Comparison of ENCODE assay signal across 16 mouse cellular contexts in genomic region chr6:71962706-71963105, GRCm38 (mm10). TPM values are rescaled to one million over a fixed set of nuclear protein-coding genes. Genes with fewer than 3 reads are reported as not detected.
A peak's percentile ranks its signal among the peaks of the same experiment; 100 is the strongest.
DNase-seq lines count a peak whose midpoint lies in the region; ATAC-seq lines count a peak whose summit lies in the region.
"Had no signal": no experiment of that assay in that cellular context is flagged by ENCODE, and none has a peak within 500 bp of the region (broad histone marks: within the 10 kb centered on the region; RNA-seq: fewer than 3 reads in every experiment).

No protein-coding gene starts in this region.

- H3K27me3 ChIP-seq in liver, embryonic 16.5 days (ENCODE audit: control insufficient read depth, insufficient read depth, low read depth, low read length), result no peaks in the 10 kb centered on the region
- H3K27me3 ChIP-seq: heart, embryonic 15.5 days; limb, embryonic 12.5 days had no signal

- H3K9ac ChIP-seq in liver, embryonic 16.5 days (ENCODE audit: low read depth, low read length), result no peak overlapping the region
- H3K9ac ChIP-seq: heart, embryonic 15.5 days; limb, embryonic 12.5 days had no signal

- peak; percentile 99 for ATAC-seq in CD4-positive, CD25-positive, alpha-beta regulatory T cell, adult 4 months
- ATAC-seq in liver, embryonic 16.5 days (ENCODE audit: low read depth), result 0 out of 2 replicates have a peak, but pooled peaks have one; percentile 16
- ATAC-seq: hindbrain, postnatal 0 days; midbrain, embryonic 16.5 days had no signal

- peaks cover 12% of the 10 kb centered on the region for H3K36me3 ChIP-seq in liver, embryonic 16.5 days (ENCODE audit: control insufficient read depth, insufficient read depth)

- 17% methylated on average over 6 of the region's 6 CpGs for WGBS in liver, embryonic 16.5 days (ENCODE audit: insufficient replicate concordance)

- DNase-seq in c-Kit-positive CD71-negative TER-119-negative erythroid progenitor cells, embryonic 14.5 days (ENCODE audit: low read depth), result peak; percentile 19
- peak; percentile 35 for DNase-seq in thymus, postnatal 14 days
- no peak for DNase-seq in right cerebral cortex, postnatal 10 days (ENCODE audit: low spot score in 2 of 2)
- DNase-seq in neural tube, embryonic 10.5 days (ENCODE audit: extremely low spot score, low spot score), result no peak
- DNase-seq in right cerebral cortex, postnatal 25 days, result no peak
- DNase-seq: cerebellum, adult 2 months; gastrocnemius, postnatal 36 days; kidney, postnatal 10 days; lung, postnatal 10 days had no signal

- H3K4me2 ChIP-seq in liver, embryonic 16.5 days (ENCODE audit: low read depth, low read length), result no peak overlapping the region
- H3K4me2 ChIP-seq: heart, embryonic 15.5 days; limb, embryonic 12.5 days had no signal

- H3K4me3 ChIP-seq in liver, embryonic 16.5 days (ENCODE audit: low read depth, low read length), result no peak overlapping the region
- H3K4me3 ChIP-seq: erythroblast, embryonic 14.5 days; heart, embryonic 15.5 days; limb, embryonic 12.5 days had no signal

- H3K9me3 ChIP-seq in liver, embryonic 16.5 days (replicated peaks; ENCODE audit: control insufficient read depth, low read length), result no peaks in the 10 kb centered on the region
- H3K9me3 ChIP-seq: heart, embryonic 15.5 days; limb, embryonic 12.5 days had no signal

- H3K27ac ChIP-seq in liver, embryonic 16.5 days (ENCODE audit: low read length), result no peak overlapping the region
- H3K27ac ChIP-seq: heart, embryonic 15.5 days; hindbrain, postnatal 0 days; limb, embryonic 12.5 days had no signal

- H3K4me1 ChIP-seq in liver, embryonic 16.5 days (ENCODE audit: control insufficient read depth, low read depth, low read length), result peaks cover 3% of the 10 kb centered on the region
- H3K4me1 ChIP-seq: heart, embryonic 15.5 days; limb, embryonic 12.5 days had no signal

RNA-seq across cellular contexts. Expression of gene Polr1a, which starts 53.9 kb away (rescaled TPM):
- 10 to 100 TPM; 22.7 to 37.1 TPM for polyA plus RNA-seq in CD4-positive, CD25-positive, alpha-beta regulatory T cell, adult 4 months (2017; shearing (Covaris generic))
- polyA plus RNA-seq in liver, embryonic 16.5 days (2015; fragmentation: Nextera tagmentation; extraction: Ambion mirVana), result 13.8 and 14.3 TPM in 2 replicates

RNA-seq across cellular contexts. Expression of gene Ptcd3, which starts 54.2 kb away (rescaled TPM):
- 10 to 100 TPM; 92.3 to 95.6 TPM for polyA plus RNA-seq in CD4-positive, CD25-positive, alpha-beta regulatory T cell, adult 4 months (2017; shearing (Covaris generic))
- 47.5 and 50.9 TPM in 2 replicates for polyA plus RNA-seq in liver, embryonic 16.5 days (2015; fragmentation: Nextera tagmentation; extraction: Ambion mirVana)

Comparison
In these comparisons a context has a peak if more than half of its experiments do, and no peak if none do; other contexts are left out.
1. DNase-seq: peak in c-Kit-positive CD71-negative TER-119-negative erythroid progenitor cells, embryonic 14.5 days (single experiment) and thymus, postnatal 14 days (single experiment); none in right cerebral cortex, postnatal 10 days (0 of 2), neural tube, embryonic 10.5 days (single experiment) and right cerebral cortex, postnatal 25 days (single experiment).